Mouse (Mus musculus) liver, embryonic 11.5 days (tissue): ENCODE results near the gene Fgfr2. TPM values are rescaled to one million over a fixed set of nuclear protein-coding genes. Genes with fewer than 3 reads are reported as not detected.

Experiments used
- ATAC-seq: fragments of 200-750 bp; cut with Nextera tagmentation; replicated peaks from 2 replicates; pipeline ENCODE4 v1.8.0; 2017; ENCODE audit warnings: moderate number of reproducible peaks, mild to moderate bottlenecking, moderate TSS enrichment, moderate library complexity; ENCODE audit not compliant: low FRiP score
- DNase-seq: peaks from one replicate; pipeline ENCODE4 v3.0.0-alpha.2; 2017; ENCODE audit warnings: low spot score
- H3K27ac ChIP-seq: fragments of 300-500 bp; sonication (generic); 2 replicates; pipeline ENCODE4 v1.5.1; 2014; ENCODE audit warnings: mild to moderate bottlenecking, low read depth, low read length, control low read depth
- H3K27me3 ChIP-seq: fragments of 300-500 bp; sonication (generic); replicated peaks from 2 replicates; pipeline ENCODE4 v1.6.1; 2014; ENCODE audit warnings: low read length, mixed read lengths; ENCODE audit not compliant: control insufficient read depth, insufficient read depth
- H3K36me3 ChIP-seq: fragments of 300-500 bp; sonication (generic); 2 replicates; pipeline ENCODE4 v1.6.1; 2014; ENCODE audit warnings: mild to moderate bottlenecking, low read length, moderate library complexity, mixed read lengths; ENCODE audit not compliant: control insufficient read depth, insufficient read depth
- H3K4me1 ChIP-seq: fragments of 300-500 bp; sonication (generic); replicated peaks from 2 replicates; pipeline ENCODE4 v1.6.1; 2014; ENCODE audit warnings: low read length, mixed read lengths; ENCODE audit not compliant: control insufficient read depth, insufficient read depth
- H3K4me2 ChIP-seq: fragments of 300-500 bp; sonication (generic); 2 replicates; pipeline ENCODE4 v1.6.1; 2014; ENCODE audit warnings: mild to moderate bottlenecking, control low read depth, moderate library complexity
- H3K4me3 ChIP-seq: fragments of 300-500 bp; sonication (generic); 2 replicates; pipeline ENCODE4 v1.5.1; 2014; ENCODE audit warnings: low read depth, low read length, control low read depth
- H3K9ac ChIP-seq: fragments of 300-500 bp; sonication (generic); 2 replicates; pipeline ENCODE4 v1.6.1; 2014; ENCODE audit warnings: low read depth, low read length, control low read depth
- H3K9me3 ChIP-seq: fragments of 300-500 bp; sonication (generic); 2 replicates; pipeline ENCODE4 v1.6.1; 2016; ENCODE audit warnings: low read length, inconsistent platforms, mixed read lengths; ENCODE audit not compliant: control insufficient read depth
- WGBS: fragments of 180-500 bp; shearing (Covaris S2); extraction: QIAGEN DNeasy Blood & Tissue Kit; methylation state at CpG from one replicate; pipeline ENCODE4 v1.1.7; 2014; 5-methylcytosine and 5-hydroxymethylcytosine counted together
- polyA plus RNA-seq: library from polyadenylated mRNA; unstranded; fragments of >200 nt; fragmentation: Nextera tagmentation; extraction: Ambion mirVana; gene quantifications from 2 replicates; pipeline ENCODE4 v1.2.1, GENCODE M21; 2014

Fgfr2 gene
- polyA plus RNA-seq, 1 experiment from 2014 or later: 32.6 TPM

- DNase-seq (peak; percentile 47), ATAC-seq (peak; percentile 19; the same call in 1 of the 2 replicates)
- peak overlapping the region; percentile 77 for H3K4me2 ChIP-seq
- H3K36me3 ChIP-seq: no peaks in the 10 kb centered on the region
- no peaks in the 10 kb centered on the region for H3K9me3 ChIP-seq
- peak overlapping the region; percentile 58 for H3K4me3 ChIP-seq
- H3K27ac ChIP-seq: peak overlapping the region; percentile 60
- peaks cover 60% of the 10 kb centered on the region for H3K27me3 ChIP-seq
- peaks cover 30% of the 10 kb centered on the region for H3K4me1 ChIP-seq
- peak overlapping the region; percentile 53; the same call in 1 of the 2 replicates for H3K9ac ChIP-seq
- WGBS: 7% methylated on average over 26 of the region's 26 CpGs
Measured at GRCm38 (mm10) chr7:132596557-132597250, 526.4 kb downstream of the Fgfr2 start.

GRCm38 (mm10) chr7:132595787-132596186 is 527.4 kb downstream of the Fgfr2 start:
- DNase-seq (no peak), ATAC-seq (peak; percentile 80)
- WGBS: 44% methylated on average over 3 of the region's 3 CpGs
- peak overlapping the region; percentile 48 for H3K4me2 ChIP-seq
- H3K27ac ChIP-seq: peak overlapping the region; percentile 60
- no peak overlapping the region for H3K9ac ChIP-seq
- H3K4me3 ChIP-seq: no peak overlapping the region
- no peaks in the 10 kb centered on the region for H3K36me3 ChIP-seq
- no peaks in the 10 kb centered on the region for H3K9me3 ChIP-seq
- peaks cover 51% of the 10 kb centered on the region for H3K27me3 ChIP-seq
- peaks cover 30% of the 10 kb centered on the region for H3K4me1 ChIP-seq

GRCm38 (mm10) chr7:132594325-132594724 is 528.8 kb downstream of the Fgfr2 start:
- H3K9me3 ChIP-seq: no peaks in the 10 kb centered on the region
- H3K4me2 ChIP-seq: no peak overlapping the region
- H3K9ac ChIP-seq: no peak overlapping the region
- peaks cover 27% of the 10 kb centered on the region for H3K4me1 ChIP-seq
- H3K4me3 ChIP-seq: no peak overlapping the region
- ATAC-seq (no peak), DNase-seq (no peak)
- no peak overlapping the region for H3K27ac ChIP-seq
- no peaks in the 10 kb centered on the region for H3K36me3 ChIP-seq
- H3K27me3 ChIP-seq: peaks cover 36% of the 10 kb centered on the region
- 88% methylated on average over 2 of the region's 2 CpGs for WGBS

DNA sequence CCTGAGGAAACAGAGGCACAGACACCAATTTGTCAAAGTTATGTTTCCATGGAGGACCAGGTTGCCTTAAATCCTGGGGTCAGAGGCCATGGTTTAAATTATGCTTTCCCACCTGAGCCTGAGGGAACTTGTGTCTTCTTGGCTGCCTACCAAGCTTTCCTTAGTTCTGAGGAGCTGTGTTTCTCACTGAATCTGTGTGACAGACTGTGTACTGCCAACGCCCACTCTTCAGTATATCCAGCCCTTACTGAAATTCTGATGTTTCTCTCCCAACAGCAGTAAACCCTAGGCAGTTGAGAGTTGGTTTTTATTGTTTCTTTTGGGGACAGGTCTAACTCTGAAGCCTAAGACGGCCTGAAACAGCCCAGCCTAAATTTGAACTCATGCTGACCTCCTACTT is 529.4 kb downstream of the Fgfr2 start:
- H3K4me1 ChIP-seq: peaks cover 27% of the 10 kb centered on the region
- 79% methylated on average over 2 of the region's 2 CpGs for whole genome bisulfite sequencing
- H3K27me3 ChIP-seq: peaks cover 31% of the 10 kb centered on the region
- DNase-seq (no peak), ATAC-seq (no peak)
- no peaks in the 10 kb centered on the region for H3K36me3 ChIP-seq
- no peaks in the 10 kb centered on the region for H3K9me3 ChIP-seq
- H3K4me3 ChIP-seq: no peak overlapping the region
- H3K27ac ChIP-seq: no peak overlapping the region
- no peak overlapping the region for H3K4me2 ChIP-seq
- H3K9ac ChIP-seq: no peak overlapping the region

DNA sequence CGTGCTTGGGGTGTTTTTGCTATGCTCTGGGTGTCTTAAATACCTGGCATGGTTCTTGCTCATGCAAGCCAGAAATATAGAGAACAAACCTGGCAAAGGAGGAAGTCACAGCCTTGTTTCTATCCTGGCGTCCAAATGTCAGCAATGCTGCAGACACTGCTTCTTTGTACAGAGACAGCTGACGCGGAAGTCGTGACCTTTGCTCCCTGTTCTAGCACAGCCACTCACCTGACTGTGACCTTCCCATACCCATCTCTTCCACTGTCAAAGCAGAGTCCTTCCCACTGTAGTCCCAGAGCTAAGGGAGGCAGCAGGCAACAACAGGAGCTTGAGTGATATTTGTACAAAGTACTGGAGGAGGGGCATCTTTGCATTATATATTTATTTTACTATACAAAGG is 533.5 kb downstream of the Fgfr2 start:
- Histone ChIP-seq H3K27ac (no peak overlapping the region), H3K4me2 (no peak overlapping the region), H3K4me3 (no peak overlapping the region), H3K9me3 (no peaks in the 10 kb centered on the region), H3K9ac (no peak overlapping the region), H3K36me3 (no peaks in the 10 kb centered on the region), H3K4me1 (peaks cover 2% of the 10 kb centered on the region; the same call in 1 of the 2 replicates), H3K27me3 (no peaks in the 10 kb centered on the region)
- DNase-seq (no peak), ATAC-seq (no peak)
- WGBS: 50% methylated on average over 5 of the region's 5 CpGs

GRCm38 (mm10) chr7:132587167-132587566 is 536.0 kb downstream of the Fgfr2 start:
- Histone ChIP-seq H3K9ac (no peak overlapping the region), H3K36me3 (no peaks in the 10 kb centered on the region), H3K27ac (no peak overlapping the region), H3K27me3 (no peaks in the 10 kb centered on the region), H3K9me3 (no peaks in the 10 kb centered on the region), H3K4me3 (no peak overlapping the region), H3K4me2 (no peak overlapping the region), H3K4me1 (no peaks in the 10 kb centered on the region; the same call in 1 of the 2 replicates)
- no peak for DNase-seq
- no peak for ATAC-seq
- WGBS: 64% methylated on average over 5 of the region's 5 CpGs

- Histone ChIP-seq H3K9me3 (no peaks in the 10 kb centered on the region), H3K4me2 (no peak overlapping the region), H3K4me1 (no peaks in the 10 kb centered on the region), H3K36me3 (no peaks in the 10 kb centered on the region), H3K27ac (no peak overlapping the region), H3K4me3 (no peak overlapping the region), H3K27me3 (no peaks in the 10 kb centered on the region; the same call in 1 of the 2 replicates), H3K9ac (no peak overlapping the region)
- ATAC-seq (no peak), DNase-seq (no peak)
- WGBS: 50% methylated on average over 3 of the region's 3 CpGs
Measured at GRCm38 (mm10) chr7:132585695-132586491, 537.3 kb downstream of the Fgfr2 start.

DNA sequence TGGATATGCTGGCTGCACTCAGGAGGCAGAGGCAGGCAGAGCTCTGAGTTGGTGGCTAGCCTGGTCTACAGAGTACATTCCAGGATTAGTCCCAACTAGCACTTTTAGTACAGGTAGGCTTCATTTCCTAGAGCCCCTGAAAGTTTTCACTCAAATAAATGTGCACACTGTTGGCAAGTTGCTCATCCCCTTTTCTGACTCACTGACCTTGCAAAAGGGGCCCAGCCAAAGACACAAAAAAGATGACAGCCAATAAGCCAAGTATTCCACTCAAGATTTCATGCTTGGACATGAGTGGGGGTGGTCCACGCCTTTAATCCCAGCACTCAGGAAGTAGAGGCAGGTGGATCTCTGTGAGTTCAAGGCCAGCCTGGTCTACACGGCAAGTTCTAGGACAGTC is 541.7 kb downstream of the Fgfr2 start:
- Histone ChIP-seq H3K4me1 (no peaks in the 10 kb centered on the region), H3K9me3 (no peaks in the 10 kb centered on the region), H3K4me3 (no peak overlapping the region), H3K27me3 (no peaks in the 10 kb centered on the region; the same call in 1 of the 2 replicates), H3K27ac (no peak overlapping the region), H3K9ac (no peak overlapping the region), H3K4me2 (no peak overlapping the region), H3K36me3 (no peaks in the 10 kb centered on the region)
- 86% methylated on average over 2 of the region's 2 CpGs for WGBS
- ATAC-seq: no peak
- no peak for DNase-seq
